Comparison of ENCODE assay signal across 29 mouse cellular contexts in genomic region chr12:100878556-100878955, GRCm38 (mm10). TPM values are rescaled to one million over a fixed set of nuclear protein-coding genes. Genes with fewer than 3 reads are reported as not detected.
DNase-seq lines count a peak whose midpoint lies in the region; ATAC-seq and TF ChIP-seq lines count a peak whose summit lies in the region.
"Had no signal": no experiment of that assay in that cellular context is flagged by ENCODE, and none has a peak within 500 bp of the region (broad histone marks: within the 10 kb centered on the region; RNA-seq: fewer than 3 reads in every experiment).

No protein-coding gene starts in this region.

- intact Hi-C loops in left cerebral cortex, postnatal 36 days (cut with DNase I): loop anchor here (5.0 kb wide), 1 partner anchor 34 kb away; no protein-coding TSS in a partner anchor

- no peak overlapping the region for H3K4me2 ChIP-seq in neural tube, embryonic 15.5 days
- H3K4me2 ChIP-seq: embryonic facial prominence, embryonic 13.5 days; heart, embryonic 12.5 days; hindbrain, embryonic 15.5 days; kidney, embryonic 15.5 days; liver, embryonic 13.5 days; lung, embryonic 14.5 days; midbrain, embryonic 11.5 days had no signal

- ATAC-seq in megakaryocyte, adult 5-6 weeks (ENCODE audit: poor library complexity, severe bottlenecking): peak; percentile 86
- no peak for ATAC-seq in neural tube, embryonic 15.5 days (ENCODE audit: low FRiP score)
- ATAC-seq: inflammation-experienced regulatory T-cells, adult 6 months; midbrain, embryonic 16.5 days had no signal

- no peak for TF ChIP-seq POLR2A in bone marrow, adult 2 months (IDR thresholded peaks at IDR 0.05; ENCODE audit: borderline replicate concordance, control insufficient read depth, low read depth, low read length)

- H3K27ac ChIP-seq in bone marrow, adult 2 months (ENCODE audit: control insufficient read depth, insufficient read depth, low read depth, low read length, poor library complexity): peak overlapping the region; percentile 45; the same call in 1 of the 2 replicates
- no peak overlapping the region for H3K27ac ChIP-seq in neural tube, embryonic 15.5 days (replicated peaks)
- H3K27ac ChIP-seq: embryonic facial prominence, embryonic 13.5 days; heart, adult 2 months; hindbrain, embryonic 10.5 days; hindbrain, embryonic 15.5 days; kidney, embryonic 15.5 days; liver, embryonic 13.5 days had no signal

- TF ChIP-seq CTCF in bone marrow, adult 2 months (IDR thresholded peaks at IDR 0.05; ENCODE audit: control insufficient read depth, insufficient read depth, low read length): no peak

- no peaks in the 10 kb centered on the region; the same call in 1 of the 2 replicates for H3K4me1 ChIP-seq in bone marrow, adult 2 months (ENCODE audit: control insufficient read depth, insufficient read depth, low read length)
- H3K4me1 ChIP-seq in neural tube, embryonic 15.5 days: no peaks in the 10 kb centered on the region
- H3K4me1 ChIP-seq: embryonic facial prominence, embryonic 13.5 days; heart, embryonic 12.5 days; hindbrain, embryonic 10.5 days; hindbrain, embryonic 15.5 days; kidney, embryonic 15.5 days; liver, embryonic 13.5 days had no signal

- WGBS in bone marrow, adult 2 months: 51% methylated on average over 16 of the region's 16 CpGs
- 92% methylated on average over 16 of the region's 16 CpGs for WGBS in neural tube, embryonic 15.5 days

- H3K27me3 ChIP-seq in neural tube, embryonic 15.5 days (replicated peaks): no peaks in the 10 kb centered on the region
- H3K27me3 ChIP-seq: embryonic facial prominence, embryonic 13.5 days; hindbrain, embryonic 15.5 days; kidney, embryonic 15.5 days; liver, embryonic 13.5 days had no signal

- DNase-seq in lung, postnatal 25 days (ENCODE audit: low spot score): peak; percentile 10
- no peak for DNase-seq in lung, postnatal 10 days
- DNase-seq in left cerebral cortex, postnatal 36 days (ENCODE audit: low spot score in 2 of 2): no peak
- no peak for DNase-seq in liver
- DNase-seq: adrenal gland, postnatal 10 days; B cell, adult 2 months; cerebellum, adult 11 months; cerebellum, adult 9-11 months; gastrocnemius, postnatal 25 days; heart, adult 2 months; kidney, adult 11 months; kidney, postnatal 25 days; left cerebral cortex, postnatal 4 days; liver, embryonic 13.5 days; lung, embryonic 14.5 days; right cerebral cortex, postnatal 25 days; thymus, adult 18-20 months; thymus, postnatal 25 days had no signal

- no peaks in the 10 kb centered on the region for H3K36me3 ChIP-seq in neural tube, embryonic 15.5 days
- H3K36me3 ChIP-seq: embryonic facial prominence, embryonic 13.5 days; heart, embryonic 12.5 days; hindbrain, embryonic 10.5 days; hindbrain, embryonic 15.5 days; kidney, embryonic 15.5 days; liver, embryonic 13.5 days had no signal

- no peak overlapping the region for H3K9ac ChIP-seq in neural tube, embryonic 15.5 days (replicated peaks)
- H3K9ac ChIP-seq: embryonic facial prominence, embryonic 13.5 days; heart, embryonic 12.5 days; hindbrain, embryonic 15.5 days; kidney, embryonic 15.5 days; liver, embryonic 13.5 days; lung, embryonic 14.5 days had no signal

- H3K9me3 ChIP-seq in neural tube, embryonic 15.5 days (replicated peaks): no peaks in the 10 kb centered on the region
- H3K9me3 ChIP-seq: embryonic facial prominence, embryonic 13.5 days; heart, embryonic 12.5 days; hindbrain, embryonic 10.5 days; hindbrain, embryonic 15.5 days; kidney, embryonic 15.5 days; liver, embryonic 13.5 days had no signal

- no peak overlapping the region for H3K4me3 ChIP-seq in bone marrow, adult 2 months (replicated peaks; ENCODE audit: control insufficient read depth, low read depth, low read length)
- H3K4me3 ChIP-seq in neural tube, embryonic 15.5 days (replicated peaks): no peak overlapping the region
- H3K4me3 ChIP-seq: embryonic facial prominence, embryonic 13.5 days; heart, adult 2 months; heart, embryonic 12.5 days; hindbrain, embryonic 10.5 days; hindbrain, embryonic 15.5 days; kidney, embryonic 15.5 days; liver, embryonic 13.5 days had no signal

RNA-seq across cellular contexts. Expression of gene Gpr68, which starts 29.4 kb away (rescaled TPM):
- 1.4 TPM in 1 of 2 replicates, not detected in the other for polyA plus RNA-seq in bone marrow, adult 2 months (2011; ENCODE audit: insufficient read depth, insufficient read length, low replicate concordance, missing spikeins)
- total RNA-seq in megakaryocyte, adult 5-6 weeks (2015): 0.11 and 1.1 TPM in 2 replicates
- total RNA-seq in megakaryocyte, adult 5-6 weeks (2017): 0.49 and 0.77 TPM in 2 replicates
- total RNA-seq in left cerebral cortex, postnatal 36 days (2021): 10 to 100 TPM; 10.5 to 14.8 TPM
- 7.7 and 10.8 TPM in 2 replicates for polyA plus RNA-seq in neural tube, embryonic 15.5 days (2015; fragmentation: Nextera tagmentation; extraction: Ambion mirVana)

Comparison
In these comparisons a context has a peak if more than half of its experiments do, and no peak if none do; other contexts are left out.
1. RNA of gene Gpr68, which starts 29.4 kb away (total RNA-seq): 10.5 to 14.8 TPM in left cerebral cortex, postnatal 36 days; 0.11 to 1.1 TPM in megakaryocyte, adult 5-6 weeks; every median in the first group is over 4 times any median in the second.